Mouse (Mus musculus) urinary bladder, postnatal 25 days (tissue): ENCODE data around the gene Tbc1d19.

Experiments used
- DNase-seq: peaks from one replicate; pipeline ENCODE4 v3.0.0; 2022; ENCODE audit warnings: low spot score

Tbc1d19 gene

DNA sequence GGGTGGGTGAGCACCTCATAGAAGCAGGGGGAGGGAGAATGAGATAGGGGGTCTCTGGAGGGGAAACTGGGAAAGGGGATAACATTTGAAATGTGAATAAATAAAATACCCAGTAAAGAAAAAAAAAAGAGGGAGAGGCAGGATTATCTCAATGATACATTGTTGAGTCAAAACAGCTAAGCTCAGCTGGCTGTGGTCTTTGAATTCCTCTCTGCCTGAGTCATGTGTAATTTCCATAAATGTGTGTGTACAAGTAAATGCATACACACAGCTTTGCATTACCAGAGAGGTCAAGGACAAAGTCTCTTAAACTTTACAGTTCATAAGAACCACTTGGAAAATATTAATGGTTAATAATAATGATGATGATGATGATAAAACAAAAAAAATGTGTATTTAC lies 143.8 kb downstream of the Tbc1d19 start:
- DNase-seq: no peak
